Mouse (Mus musculus) heart, adult 2 months (tissue): ENCODE results near the gene Prmt2.

Experiments
- CTCF ChIP-seq: fragments of 200-600 bp; IDR thresholded peaks from 2 replicates; pipeline ENCODE4 v1.8.1; 2022; ENCODE audit warnings: antibody characterized with exemption, mild to moderate bottlenecking, moderate library complexity
- EP300 ChIP-seq: fragments of 200-500 bp; IDR thresholded peaks from 2 replicates; pipeline ENCODE4 v1.6.1; 2011; ENCODE audit warnings: low read depth, low read length, control low read depth; ENCODE audit not compliant: insufficient read depth
- POLR2A ChIP-seq: fragments of 200-500 bp; IDR thresholded peaks from 2 replicates; pipeline ENCODE4 v1.6.1; 2011; ENCODE audit warnings: mild to moderate bottlenecking, low read depth, low read length, control low read depth; ENCODE audit not compliant: insufficient read depth

GRCm38 (mm10) chr10:76158009-76158408, 79.7 kb downstream of the Prmt2 start:
- no peak for TF ChIP-seq CTCF
- no peak for TF ChIP-seq EP300
- no peak for TF ChIP-seq POLR2A
